Mouse (Mus musculus) heart, postnatal 0 days (tissue): ENCODE measurements at regions not wholly inside any gene's neighbourhood (a gene's known extent, or its start where the extent isn't known, plus 50 kb on each side); places are given as distances from the start of the nearest gene placed in this dataset.

Experiments
- CTCF ChIP-seq: IDR thresholded peaks from 2 replicates; pipeline ENCODE4 v1.5.1; 2016; ENCODE audit warnings: antibody characterized with exemption, control low read depth, low read depth
- EP300 ChIP-seq: IDR thresholded peaks from 2 replicates; pipeline ENCODE4 v1.6.1; 2016; ENCODE audit warnings: antibody characterized with exemption, low read depth

GRCm38 (mm10) chr16:37705209-37705608 is 51.0 kb upstream of the Ndufb4 start:
- no peak for TF ChIP-seq CTCF
- no peak for TF ChIP-seq EP300
